Mouse (Mus musculus) liver, embryonic 13.5 days (tissue): ENCODE results near the gene Zcchc14. TPM values are rescaled to one million over a fixed set of nuclear protein-coding genes. Genes with fewer than 3 reads are reported as not detected.
A peak's percentile ranks its signal among the peaks of the same experiment; 100 is the strongest.

Experiments used
- ATAC-seq: fragments of 200-750 bp; cut with Nextera tagmentation; 2 replicates; pipeline ENCODE4 v1.8.0; 2017; ENCODE audit warnings: low read depth, mild to moderate bottlenecking, moderate number of reproducible peaks, moderate library complexity
- DNase-seq: peaks from one replicate; pipeline ENCODE4 v3.0.0; 2022
- H3K27ac ChIP-seq: fragments of 300-500 bp; sonication (generic); 2 replicates; pipeline ENCODE4 v1.5.1; 2015; ENCODE audit warnings: moderate library complexity, mild to moderate bottlenecking, inconsistent platforms
- H3K27me3 ChIP-seq: fragments of 300-500 bp; sonication (generic); 2 replicates; pipeline ENCODE4 v1.6.1; 2015; ENCODE audit warnings: mild to moderate bottlenecking, inconsistent platforms
- H3K36me3 ChIP-seq: fragments of 300-500 bp; sonication (generic); 2 replicates; pipeline ENCODE4 v1.6.1; 2015; ENCODE audit warnings: mild to moderate bottlenecking, inconsistent platforms
- H3K4me1 ChIP-seq: fragments of 300-500 bp; sonication (generic); replicated peaks from 2 replicates; pipeline ENCODE4 v1.6.1; 2015; ENCODE audit warnings: inconsistent platforms
- H3K4me2 ChIP-seq: fragments of 300-500 bp; sonication (generic); 2 replicates; pipeline ENCODE4 v1.6.1; 2015; ENCODE audit warnings: inconsistent platforms, mild to moderate bottlenecking, moderate library complexity
- H3K4me3 ChIP-seq: fragments of 300-500 bp; sonication (generic); replicated peaks from 2 replicates; pipeline ENCODE4 v1.5.1; 2015; ENCODE audit warnings: mild to moderate bottlenecking, inconsistent platforms
- H3K9ac ChIP-seq: fragments of 300-500 bp; sonication (generic); 2 replicates; pipeline ENCODE4 v1.6.1; 2015; ENCODE audit warnings: mild to moderate bottlenecking, inconsistent platforms
- H3K9me3 ChIP-seq: fragments of 300-500 bp; sonication (generic); replicated peaks from 2 replicates; pipeline ENCODE4 v1.6.1; 2016; ENCODE audit warnings: inconsistent platforms
- WGBS: fragments of 180-500 bp; shearing (Covaris S2); methylation state at CpG from one replicate; pipeline ENCODE4 v1.1.7; 2015; ENCODE audit not compliant: insufficient replicate concordance; 5-methylcytosine and 5-hydroxymethylcytosine counted together
- polyA plus RNA-seq: library from polyadenylated mRNA; unstranded; fragments of >200 nt; fragmentation: Nextera tagmentation; extraction: Ambion mirVana; gene quantifications from 2 replicates; pipeline ENCODE4 v1.2.1, GENCODE M21; 2015

Zcchc14 gene
- polyA plus RNA-seq, 1 experiment from 2014 or later, result 1.6 TPM

DNA sequence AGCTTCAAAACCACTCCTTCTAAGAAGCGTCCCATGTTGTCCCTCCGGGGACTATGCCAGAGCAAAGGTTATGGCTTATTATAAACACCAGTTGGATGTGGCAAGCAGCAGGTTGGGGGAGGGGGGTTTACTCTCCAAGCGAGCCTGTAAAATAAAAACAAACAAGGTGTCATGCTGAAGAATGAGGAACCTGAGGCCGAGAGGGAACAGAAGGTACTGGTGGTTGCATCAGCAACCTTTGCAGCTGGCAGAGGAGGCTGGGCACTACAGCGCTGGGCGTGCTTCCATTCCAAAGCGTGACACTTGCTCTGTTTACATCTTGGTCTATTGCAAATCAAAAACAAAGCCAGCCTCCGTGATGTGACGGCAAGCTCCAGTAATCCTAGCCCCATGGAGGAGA, 72.2 kb downstream of the Zcchc14 start:
- Histone ChIP-seq H3K9ac (no peak overlapping the region), H3K27ac (peak overlapping the region; percentile 50), H3K27me3 (no peaks in the 10 kb centered on the region), H3K4me2 (0 out of 2 replicates have a peak overlapping the region, but pooled peaks have one; percentile 99), H3K4me3 (no peak overlapping the region), H3K36me3 (no peaks in the 10 kb centered on the region), H3K9me3 (no peaks in the 10 kb centered on the region), H3K4me1 (peaks cover 62% of the 10 kb centered on the region)
- DNase-seq, result no peak
- WGBS, result 39% methylated on average over 9 of the region's 9 CpGs
- no peak for ATAC-seq

DNA sequence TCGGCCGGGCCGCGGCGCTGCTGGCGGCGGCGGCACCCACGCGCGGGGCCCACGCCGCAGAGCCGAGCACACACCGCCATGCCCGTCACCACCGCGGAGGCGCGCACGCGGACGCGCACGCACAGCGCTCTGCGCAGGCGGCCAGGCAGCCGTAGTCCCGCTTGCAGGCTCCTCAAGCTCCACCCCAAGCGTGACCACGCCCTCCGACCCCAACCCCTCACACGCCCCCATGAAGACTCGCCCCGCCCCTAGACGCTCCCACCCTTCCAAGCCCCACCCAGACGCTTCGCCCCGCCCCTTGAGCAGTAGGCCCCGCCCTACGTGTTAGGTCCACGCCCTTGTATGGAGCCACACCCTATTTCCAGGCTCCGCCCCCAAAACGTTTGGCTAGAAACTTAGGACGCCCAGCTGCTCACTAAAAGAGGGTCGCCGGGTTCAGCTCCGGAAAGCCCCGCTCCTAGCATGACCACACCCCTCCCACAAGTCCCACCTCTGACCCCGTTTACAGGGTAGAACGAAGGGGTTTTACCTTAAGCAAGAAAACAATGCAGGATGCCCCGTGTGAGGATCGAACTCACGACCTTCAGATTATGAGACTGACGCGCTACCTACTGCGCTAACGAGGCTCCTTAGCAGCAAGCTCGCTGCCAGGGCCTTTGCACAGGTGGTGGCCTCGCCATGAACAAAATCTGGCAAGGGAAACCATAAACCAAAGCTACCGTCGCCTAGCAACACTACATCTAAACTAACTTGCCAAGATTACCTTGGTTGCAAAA, 73.8 kb downstream of the Zcchc14 start, which contains the start of gene Fbxo31:
Fbxo31 (minus strand) TSS at position 131 of the 776 bp plus-strand sequence.
- ATAC-seq (peak; percentile 89), DNase-seq (peak; percentile 92)

DNA sequence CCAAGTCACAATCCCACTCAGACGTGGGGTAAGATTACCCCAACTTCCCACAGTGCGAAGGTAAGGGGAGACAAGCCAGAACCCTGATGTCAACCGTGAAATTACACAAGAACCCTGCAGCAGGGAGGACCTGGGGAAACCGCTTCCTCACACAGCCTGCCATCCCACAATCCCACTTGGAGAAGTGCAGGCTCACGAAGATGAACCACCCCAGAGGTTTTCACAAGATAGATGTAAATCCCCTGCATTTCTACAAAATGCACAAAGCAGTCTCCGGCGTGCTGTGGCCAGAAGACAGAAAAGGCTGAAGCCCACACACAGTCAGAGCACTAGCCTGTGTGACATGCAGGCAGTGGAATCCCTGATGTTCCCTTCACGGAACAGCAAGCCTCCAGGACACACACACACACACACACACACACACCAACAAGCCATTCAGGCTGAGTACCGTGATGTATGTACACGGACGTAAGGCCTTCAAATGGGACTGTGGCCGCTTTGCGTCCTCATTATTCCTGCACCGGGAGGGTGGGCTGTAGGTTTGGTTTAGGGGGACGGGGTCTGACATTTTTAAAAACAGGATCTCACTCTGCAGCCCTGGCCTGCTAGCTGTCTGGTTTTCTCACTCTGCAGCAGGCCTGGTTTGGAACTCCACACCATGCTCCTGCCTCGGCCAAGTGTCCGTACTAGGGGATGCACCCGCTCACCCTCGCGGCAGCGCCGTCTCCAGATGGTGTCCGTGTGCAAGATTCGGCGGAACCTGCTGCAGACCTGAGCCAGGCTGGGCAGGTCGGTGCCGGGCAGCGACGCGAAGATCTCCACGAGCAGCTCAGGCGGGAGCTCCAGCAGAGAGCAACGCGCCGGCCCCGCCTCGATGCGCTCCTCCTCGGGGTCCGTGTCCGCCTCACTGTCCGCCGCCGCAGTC, 74.7 kb downstream of the Zcchc14 start:
- H3K4me1 ChIP-seq, result peaks cover 75% of the 10 kb centered on the region
- WGBS, result 2% methylated on average over 44 of the region's 44 CpGs
- DNase-seq (no peak), ATAC-seq (no peak; the same call in 1 of the 2 replicates)
- H3K4me2 ChIP-seq, result peak overlapping the region; percentile 99
- no peaks in the 10 kb centered on the region for H3K36me3 ChIP-seq
- peak overlapping the region; percentile 83 for H3K27ac ChIP-seq
- peak overlapping the region; percentile 88 for H3K4me3 ChIP-seq
- peak overlapping the region; percentile 91 for H3K9ac ChIP-seq
- H3K9me3 ChIP-seq, result no peaks in the 10 kb centered on the region
- no peaks in the 10 kb centered on the region for H3K27me3 ChIP-seq

More for the DNA sequence above, 73.8 kb downstream of the Zcchc14 start, which contains the start of gene Fbxo31:
- no peaks in the 10 kb centered on the region for H3K36me3 ChIP-seq
- no peaks in the 10 kb centered on the region for H3K27me3 ChIP-seq
- H3K4me2 ChIP-seq, result peak within 1 kb of the TSS; percentile 99
- H3K27ac ChIP-seq, result peak within 1 kb of the TSS; percentile 83
- H3K4me3 ChIP-seq, result peak within 1 kb of the TSS; percentile 88
- H3K9me3 ChIP-seq, result no peaks in the 10 kb centered on the region
- H3K4me1 ChIP-seq, result peaks cover 67% of the 10 kb centered on the region
- peak within 1 kb of the TSS; percentile 91 for H3K9ac ChIP-seq
- 2% methylated on average over 63 of the region's 63 CpGs for WGBS

DNA sequence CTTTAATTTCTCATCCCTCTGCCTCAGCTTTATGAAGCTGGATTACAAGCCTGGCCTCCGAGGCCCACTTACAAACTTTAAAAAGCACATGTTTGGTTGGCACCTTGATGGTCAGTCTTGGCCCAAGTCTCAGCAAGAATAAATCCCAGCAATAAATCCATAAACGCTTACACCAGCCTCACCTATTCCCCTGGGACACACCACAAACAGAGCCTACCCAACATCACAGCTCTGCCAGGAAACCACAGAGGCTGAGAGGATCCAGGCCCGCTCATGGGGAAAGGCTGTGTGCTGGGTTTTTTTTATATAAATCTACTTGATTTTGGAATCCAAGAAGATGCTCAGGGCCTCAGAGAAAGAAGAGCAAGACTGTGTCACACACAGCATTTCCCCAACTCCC, 77.0 kb downstream of the Zcchc14 start:
- Histone ChIP-seq H3K9me3 (no peaks in the 10 kb centered on the region), H3K4me3 (no peak overlapping the region), H3K36me3 (no peaks in the 10 kb centered on the region), H3K4me1 (peaks cover 89% of the 10 kb centered on the region), H3K27ac (no peak overlapping the region), H3K27me3 (no peaks in the 10 kb centered on the region), H3K9ac (no peak overlapping the region), H3K4me2 (no peak overlapping the region)
- ATAC-seq (no peak), DNase-seq (no peak)
- WGBS, result 78% methylated on average over 3 of the region's 3 CpGs

DNA sequence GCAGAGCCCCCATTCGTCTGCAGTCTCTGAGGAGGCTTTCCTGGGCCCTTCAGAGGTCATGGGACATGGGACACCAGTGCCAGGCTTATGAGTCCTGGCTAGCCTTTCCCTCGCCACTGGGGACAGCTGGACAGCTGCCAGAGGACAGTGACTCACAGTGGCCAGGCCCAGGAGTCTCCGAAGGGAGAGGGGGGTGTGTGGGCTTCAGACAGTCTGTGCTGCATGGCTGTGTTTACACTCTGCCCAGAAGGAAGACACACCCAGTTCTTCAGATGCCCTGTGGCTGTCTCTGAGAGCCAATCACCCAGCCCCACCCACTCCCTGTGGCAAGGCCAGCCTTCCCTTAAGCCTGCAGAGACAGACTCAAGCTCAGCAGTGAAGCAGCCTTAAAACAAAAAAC, 79.4 kb downstream of the Zcchc14 start:
- Histone ChIP-seq H3K9ac (no peak overlapping the region), H3K27me3 (no peaks in the 10 kb centered on the region), H3K4me3 (no peak overlapping the region), H3K4me2 (no peak overlapping the region), H3K9me3 (no peaks in the 10 kb centered on the region), H3K36me3 (no peaks in the 10 kb centered on the region), H3K4me1 (peaks cover 87% of the 10 kb centered on the region), H3K27ac (peak overlapping the region; percentile 23; the same call in 1 of the 2 replicates)
- DNase-seq (peak; percentile 34), ATAC-seq (peak; percentile 78)
- 52% methylated on average over 3 of the region's 3 CpGs for WGBS

DNA sequence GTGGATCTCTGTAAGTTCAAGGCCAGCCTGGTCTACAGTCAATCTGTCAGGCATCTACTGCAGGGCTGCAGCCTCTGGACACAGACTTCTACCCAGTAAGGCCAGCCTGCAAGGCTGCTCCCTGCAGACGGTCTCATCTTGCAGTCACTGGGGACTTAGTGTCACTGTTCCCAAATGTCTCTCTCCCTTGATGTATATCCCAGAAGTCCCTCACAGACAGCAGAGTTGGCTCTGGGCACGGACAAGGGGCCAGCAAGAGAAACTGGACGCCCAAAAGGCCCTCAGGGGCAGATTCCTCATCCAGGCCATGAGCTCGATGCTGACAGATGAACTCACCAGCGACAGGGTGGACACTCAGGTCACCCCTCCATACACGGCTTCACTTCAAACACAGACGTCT, 80.6 kb downstream of the Zcchc14 start:
- WGBS, result 69% methylated on average over 7 of the region's 7 CpGs
- Histone ChIP-seq H3K9me3 (no peaks in the 10 kb centered on the region), H3K27me3 (no peaks in the 10 kb centered on the region), H3K4me1 (peaks cover 79% of the 10 kb centered on the region), H3K27ac (no peak overlapping the region), H3K4me2 (no peak overlapping the region), H3K4me3 (no peak overlapping the region), H3K9ac (no peak overlapping the region), H3K36me3 (no peaks in the 10 kb centered on the region)
- no peak for ATAC-seq
- no peak for DNase-seq

DNA sequence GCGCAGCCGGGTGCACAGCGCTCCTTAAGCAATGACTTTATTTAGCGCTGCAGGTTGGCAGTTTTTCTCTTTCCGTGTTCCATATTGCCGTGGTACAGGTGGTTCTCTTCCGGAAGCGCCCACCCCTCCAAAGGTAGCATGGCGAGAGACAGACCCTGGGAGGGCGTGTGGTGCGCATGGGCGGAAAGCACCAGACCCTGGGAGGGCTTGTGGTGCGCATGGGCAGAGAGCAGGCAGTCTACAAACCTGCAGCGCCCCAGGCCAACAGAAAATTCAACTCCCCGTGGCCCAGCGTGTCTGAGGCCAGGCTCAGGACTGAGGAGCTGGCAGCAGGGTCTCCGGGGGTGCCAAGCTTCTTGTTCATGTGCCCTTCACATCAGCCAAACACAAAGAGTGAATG, 81.9 kb downstream of the Zcchc14 start:
- Histone ChIP-seq H3K9ac (no peak overlapping the region), H3K9me3 (no peaks in the 10 kb centered on the region), H3K36me3 (peaks cover 6% of the 10 kb centered on the region), H3K4me3 (peak overlapping the region; percentile 16), H3K4me1 (peaks cover 71% of the 10 kb centered on the region), H3K27me3 (no peaks in the 10 kb centered on the region), H3K27ac (peak overlapping the region; percentile 30; the same call in 1 of the 2 replicates), H3K4me2 (peak overlapping the region; percentile 36)
- no peak for ATAC-seq
- no peak for DNase-seq
- 67% methylated on average over 17 of the region's 17 CpGs for WGBS

DNA sequence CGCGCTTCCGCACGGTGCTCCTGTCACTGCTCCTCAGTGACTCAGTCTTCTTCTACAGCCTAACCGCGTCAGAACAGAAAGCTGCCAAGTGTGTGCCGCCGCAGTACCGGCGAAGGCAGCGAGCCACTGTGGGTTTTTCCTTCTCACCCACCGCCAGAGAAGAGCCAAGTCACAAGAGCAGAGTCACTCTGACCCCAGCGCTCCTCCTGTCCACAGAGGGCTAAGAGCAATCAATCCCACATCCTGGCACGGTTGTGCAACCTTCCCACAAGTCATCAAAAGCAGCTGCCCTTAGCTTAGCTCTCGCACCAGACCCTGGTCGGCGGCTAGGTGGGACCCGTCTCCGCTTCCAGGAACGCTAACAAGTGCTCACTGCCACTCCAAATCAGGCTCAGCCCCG, 82.4 kb downstream of the Zcchc14 start:
- Histone ChIP-seq H3K4me1 (peaks cover 68% of the 10 kb centered on the region), H3K9ac (no peak overlapping the region), H3K4me3 (peak overlapping the region; percentile 16), H3K27me3 (no peaks in the 10 kb centered on the region), H3K27ac (peak overlapping the region; percentile 30; the same call in 1 of the 2 replicates), H3K9me3 (no peaks in the 10 kb centered on the region), H3K4me2 (peak overlapping the region; percentile 36), H3K36me3 (peaks cover 8% of the 10 kb centered on the region)
- 42% methylated on average over 21 of the region's 21 CpGs for WGBS
- no peak for DNase-seq
- ATAC-seq, result peak; percentile 34; the same call in 1 of the 2 replicates

DNA sequence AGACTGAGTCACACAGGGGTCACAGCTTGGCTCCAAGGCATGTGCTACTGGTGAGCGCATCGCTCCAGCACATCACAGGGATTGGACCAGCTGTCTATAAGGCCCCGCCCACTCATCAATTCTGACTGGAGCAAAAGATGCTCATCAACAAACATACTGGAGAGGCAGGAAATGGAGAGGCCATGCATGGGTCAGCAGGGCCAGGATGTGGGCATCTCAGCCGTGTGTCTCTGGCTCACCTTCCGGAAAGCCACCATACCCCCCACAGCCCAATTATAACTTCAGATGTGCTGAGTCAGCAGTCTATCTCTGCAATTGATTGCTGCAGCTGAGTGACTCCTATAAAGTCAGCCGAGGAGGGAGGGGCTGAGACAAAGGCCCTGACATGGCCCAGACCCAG, 84.4 kb downstream of the Zcchc14 start:
- DNase-seq (no peak), ATAC-seq (no peak)
- Histone ChIP-seq H3K27me3 (no peaks in the 10 kb centered on the region), H3K4me2 (no peak overlapping the region), H3K9me3 (no peaks in the 10 kb centered on the region), H3K36me3 (peaks cover 15% of the 10 kb centered on the region), H3K4me3 (no peak overlapping the region), H3K4me1 (peaks cover 54% of the 10 kb centered on the region), H3K27ac (no peak overlapping the region), H3K9ac (no peak overlapping the region)
- 58% methylated on average over 6 of the region's 6 CpGs for WGBS

DNA sequence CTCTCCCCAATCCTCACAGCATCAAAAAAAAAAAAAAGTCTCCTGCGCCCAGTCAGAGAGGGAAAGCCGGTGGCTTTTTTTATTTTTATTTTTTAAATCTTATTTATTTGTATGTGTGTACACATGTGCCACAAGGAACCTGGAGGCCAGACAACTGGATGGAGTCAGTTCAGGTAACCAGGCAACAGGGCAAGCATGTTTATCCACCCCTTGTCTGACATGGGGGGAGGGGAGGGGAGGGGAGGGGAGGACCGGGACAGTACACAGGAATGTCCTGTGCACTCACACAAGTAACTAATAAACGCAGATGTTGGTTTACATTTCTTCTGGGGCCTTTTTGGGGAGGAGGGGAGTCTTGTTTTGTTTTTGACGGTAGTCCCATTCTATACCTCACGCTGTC, 89.0 kb downstream of the Zcchc14 start:
- no peak overlapping the region for H3K4me2 ChIP-seq
- H3K36me3 ChIP-seq, result peaks cover 41% of the 10 kb centered on the region
- H3K27ac ChIP-seq, result no peak overlapping the region
- no peak overlapping the region for H3K9ac ChIP-seq
- H3K4me3 ChIP-seq, result no peak overlapping the region
- H3K9me3 ChIP-seq, result no peaks in the 10 kb centered on the region
- no peak for DNase-seq
- peaks cover 26% of the 10 kb centered on the region for H3K4me1 ChIP-seq
- ATAC-seq, result no peak
- 83% methylated on average over 6 of the region's 6 CpGs for whole genome bisulfite sequencing
- H3K27me3 ChIP-seq, result no peaks in the 10 kb centered on the region

DNA sequence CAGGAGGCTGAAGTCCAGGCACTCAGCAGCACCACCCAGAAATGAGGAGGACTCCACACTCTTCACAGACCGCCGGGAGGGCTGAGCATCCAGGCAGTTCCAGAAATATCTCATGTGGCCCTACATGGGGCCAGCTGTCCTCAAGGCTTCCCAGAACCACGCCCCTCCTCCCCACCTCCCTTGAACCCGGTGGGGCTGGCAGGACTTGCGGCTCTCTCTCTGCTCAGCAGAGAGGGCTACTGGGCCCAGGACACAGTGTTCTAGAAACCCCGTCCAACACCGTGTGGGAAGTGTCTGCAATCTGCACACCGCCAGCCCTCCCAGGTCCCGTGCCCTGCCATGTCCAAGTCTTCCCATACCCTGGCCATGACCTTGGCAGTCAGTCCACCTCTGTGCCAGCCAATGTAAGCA, 89.8 kb downstream of the Zcchc14 start:
- Histone ChIP-seq H3K4me2 (no peak overlapping the region), H3K27me3 (no peaks in the 10 kb centered on the region), H3K4me1 (peaks cover 22% of the 10 kb centered on the region), H3K9ac (no peak overlapping the region), H3K4me3 (no peak overlapping the region), H3K27ac (no peak overlapping the region), H3K36me3 (peaks cover 47% of the 10 kb centered on the region), H3K9me3 (no peaks in the 10 kb centered on the region)
- WGBS, result 74% methylated on average over 9 of the region's 9 CpGs
- DNase-seq (no peak), ATAC-seq (peak; percentile 12; the same call in 1 of the 2 replicates)
